Mouse (Mus musculus): ENCODE measurements around the gene Tmem176b.
"Not testable (repeated sequence)": the region's sequence is repeated elsewhere in the genome, so short reads cannot be mapped to it uniquely, and the experiment has no call there.

Gene Tmem176b

GRCm38 (mm10) chr6:48840973-48841625 is at the start of gene Tmem176b:
Tmem176b (minus strand) TSS chr6:48841496.
- DNase-seq: peak; percentile 62

- DNase-seq: no peak
These were observed 35.3 kb upstream of the Tmem176b start for GRCm38 (mm10) chr6:48876510-48877135.

GRCm38 (mm10) chr6:48875515-48875914 is 34.2 kb upstream of the Tmem176b start:
- DNase-seq: no peak

- no peak for DNase-seq
These were observed 33.3 kb upstream of the Tmem176b start for GRCm38 (mm10) chr6:48874576-48874975.

- no peak for DNase-seq
These were observed 31.3 kb upstream of the Tmem176b start, which contains the start of gene Aoc1 for GRCm38 (mm10) chr6:48872596-48872995. Aoc1 (plus strand) TSS chr6:48872896.

GRCm38 (mm10) chr6:48869774-48870173 is 28.5 kb upstream of the Tmem176b start:
- DNase-seq: no peak

- DNase-seq: no peak
These were observed 25.9 kb upstream of the Tmem176b start for GRCm38 (mm10) chr6:48867158-48867557.

GRCm38 (mm10) chr6:48866355-48866950 is 25.2 kb upstream of the Tmem176b start:
- DNase-seq: not testable (repeated sequence)

GRCm38 (mm10) chr6:48865152-48865745 is 24.0 kb upstream of the Tmem176b start:
- no peak for DNase-seq

- no peak for DNase-seq
These were observed 23.4 kb upstream of the Tmem176b start for GRCm38 (mm10) chr6:48864723-48865122.

GRCm38 (mm10) chr6:48864181-48864580 is 22.9 kb upstream of the Tmem176b start:
- no peak for DNase-seq

GRCm38 (mm10) chr6:48863488-48863887 is 22.2 kb upstream of the Tmem176b start:
- DNase-seq: no peak

GRCm38 (mm10) chr6:48862816-48863215 is 21.5 kb upstream of the Tmem176b start:
- DNase-seq: no peak

- no peak for DNase-seq
These were observed 20.5 kb upstream of the Tmem176b start for GRCm38 (mm10) chr6:48861616-48862280.

GRCm38 (mm10) chr6:48860851-48861250 is 19.6 kb upstream of the Tmem176b start:
- no peak for DNase-seq

GRCm38 (mm10) chr6:48860130-48860815 is 19.0 kb upstream of the Tmem176b start:
- DNase-seq: peak; percentile 65

- no peak for DNase-seq
These were observed 16.5 kb upstream of the Tmem176b start for GRCm38 (mm10) chr6:48857613-48858302.

GRCm38 (mm10) chr6:48854155-48854554 is 12.9 kb upstream of the Tmem176b start:
- DNase-seq: no peak

- no peak for DNase-seq
These were observed 10.7 kb upstream of the Tmem176b start for GRCm38 (mm10) chr6:48851820-48852491.

GRCm38 (mm10) chr6:48845086-48845485 is 3.8 kb upstream of the Tmem176b start:
- no peak for DNase-seq

GRCm38 (mm10) chr6:48842111-48842842 is 981 bp upstream of the Tmem176b start:
- peak; percentile 55 for DNase-seq

Measured in thymus, postnatal 25 days (tissue).